Mouse (Mus musculus) heart, embryonic 11.5 days (tissue): ENCODE measurements around the gene Dvl1. TPM values are rescaled to one million over a fixed set of nuclear protein-coding genes. Genes with fewer than 3 reads are reported as not detected.

Experiments used
- polyA plus RNA-seq: library from polyadenylated mRNA; unstranded; fragments of >200 nt; fragmentation: Nextera tagmentation; extraction: Ambion mirVana; gene quantifications from 2 replicates; pipeline ENCODE4 v1.2.1, GENCODE M21; 2014

The Dvl1 gene
- polyA plus RNA-seq, 1 experiment from 2014 or later, result 6.8 TPM

Other genes with a start within 250 kb of the Dvl1 start
- 7.7 and 9.6 TPM in 2 replicates for gene Slc35e2, start 246.0 kb upstream of the Dvl1 start, polyA plus RNA-seq
- gene Cdk11b, start 222.5 kb upstream of the Dvl1 start, polyA plus RNA-seq, result 48.2 and 50.0 TPM in 2 replicates
- gene Gm10563, start 202.0 kb upstream of the Dvl1 start, polyA plus RNA-seq, result not detected in 2 replicates
- 52.9 and 53.5 TPM in 2 replicates for gene Mmp23, start 194.0 kb upstream of the Dvl1 start, polyA plus RNA-seq
- 8.9 and 9.7 TPM in 2 replicates for gene Mib2, start 178.2 kb upstream of the Dvl1 start, polyA plus RNA-seq
- gene Fndc10, start 153.1 kb upstream of the Dvl1 start, polyA plus RNA-seq, result 1.1 and 1.4 TPM in 2 replicates
- gene Ssu72, start 142.6 kb upstream of the Dvl1 start, polyA plus RNA-seq, result 128 TPM in 2 replicates
- gene Tmem240, start 112.6 kb upstream of the Dvl1 start, polyA plus RNA-seq, result 0.47 and 0.68 TPM in 2 replicates
- gene Atad3a, start 86.3 kb upstream of the Dvl1 start, polyA plus RNA-seq, result 84.2 and 88.2 TPM in 2 replicates
- gene Vwa1, start 72.7 kb upstream of the Dvl1 start, polyA plus RNA-seq, result 0.89 and 1.1 TPM in 2 replicates
- gene Tmem88b, start 61.5 kb upstream of the Dvl1 start, polyA plus RNA-seq, result 3.0 and 3.2 TPM in 2 replicates
- not detected in 2 replicates for gene Ankrd65, start 57.0 kb upstream of the Dvl1 start, polyA plus RNA-seq
- 152 and 166 TPM in 2 replicates for gene Mrpl20, start 44.5 kb upstream of the Dvl1 start, polyA plus RNA-seq
- 126 and 129 TPM in 2 replicates for gene Ccnl2, start 34.9 kb upstream of the Dvl1 start, polyA plus RNA-seq
- gene Aurkaip1, start 16.1 kb upstream of the Dvl1 start, polyA plus RNA-seq, result 121 and 122 TPM in 2 replicates
- gene Mxra8, start 7.7 kb upstream of the Dvl1 start, polyA plus RNA-seq, result 34.5 and 37.2 TPM in 2 replicates
- 0.11 and 0.18 TPM in 2 replicates for gene Tas1r3, start 16.0 kb downstream of the Dvl1 start, polyA plus RNA-seq
- gene Cptp, start 22.0 kb downstream of the Dvl1 start, polyA plus RNA-seq, result 12.2 and 12.8 TPM in 2 replicates
- 40.7 and 45.6 TPM in 2 replicates for gene Ints11, start 22.1 kb downstream of the Dvl1 start, polyA plus RNA-seq
- gene Pusl1, start 44.4 kb downstream of the Dvl1 start, polyA plus RNA-seq, result 30.6 and 32.9 TPM in 2 replicates
- 9.2 and 10.2 TPM in 2 replicates for gene Acap3, start 44.4 kb downstream of the Dvl1 start, polyA plus RNA-seq
- 89.5 and 91.6 TPM in 2 replicates for gene Ube2j2, start 96.4 kb downstream of the Dvl1 start, polyA plus RNA-seq
- gene C1qtnf12, start 114.9 kb downstream of the Dvl1 start, polyA plus RNA-seq, result 24.6 and 26.9 TPM in 2 replicates
- gene B3galt6, start 145.2 kb downstream of the Dvl1 start, polyA plus RNA-seq, result 10.1 and 11.6 TPM in 2 replicates
- gene Sdf4, start 145.5 kb downstream of the Dvl1 start, polyA plus RNA-seq, result 138 and 147 TPM in 2 replicates
- 0.21 and 0.37 TPM in 2 replicates for gene Tnfrsf4, start 166.4 kb downstream of the Dvl1 start, polyA plus RNA-seq
- 1.3 and 1.7 TPM in 2 replicates for gene Tnfrsf18, start 178.8 kb downstream of the Dvl1 start, polyA plus RNA-seq
- 0.36 TPM in 1 of 2 replicates, not detected in the other for gene Ttll10, start 212.0 kb downstream of the Dvl1 start, polyA plus RNA-seq